Mouse (Mus musculus) lung, embryonic 16.5 days (tissue): ENCODE measurements around the gene Fez1. TPM values are rescaled to one million over a fixed set of nuclear protein-coding genes. Genes with fewer than 3 reads are reported as not detected.
A peak's percentile ranks its signal among the peaks of the same experiment; 100 is the strongest.

ENCODE experiments used
- ATAC-seq: fragments of 200-750 bp; cut with Nextera tagmentation; 2 replicates; pipeline ENCODE4 v1.8.0; 2017; ENCODE audit warnings: low read depth, mild to moderate bottlenecking, moderate library complexity
- H3K27ac ChIP-seq: fragments of 300-500 bp; sonication (generic); 2 replicates; pipeline ENCODE4 v1.5.1; 2014; ENCODE audit warnings: mild to moderate bottlenecking, control low read depth, low read length
- H3K27me3 ChIP-seq: fragments of 300-500 bp; sonication (generic); 2 replicates; pipeline ENCODE4 v1.6.1; 2014; ENCODE audit warnings: low read depth, low read length, mixed read lengths; ENCODE audit not compliant: control insufficient read depth, insufficient read depth
- H3K36me3 ChIP-seq: fragments of 300-500 bp; sonication (generic); 2 replicates; pipeline ENCODE4 v1.6.1; 2014; ENCODE audit warnings: low read length; ENCODE audit not compliant: control insufficient read depth, insufficient read depth
- H3K4me1 ChIP-seq: fragments of 300-500 bp; sonication (generic); replicated peaks from 2 replicates; pipeline ENCODE4 v1.6.1; 2014; ENCODE audit warnings: low read length, mixed read lengths; ENCODE audit not compliant: control insufficient read depth, insufficient read depth
- H3K4me2 ChIP-seq: fragments of 300-500 bp; sonication (generic); 2 replicates; pipeline ENCODE4 v1.6.1; 2014; ENCODE audit warnings: low read depth, low read length, control low read depth
- H3K4me3 ChIP-seq: fragments of 300-500 bp; sonication (generic); 2 replicates; pipeline ENCODE4 v1.5.1; 2014; ENCODE audit warnings: mild to moderate bottlenecking, low read length, control low read depth
- H3K9ac ChIP-seq: fragments of 300-500 bp; sonication (generic); 2 replicates; pipeline ENCODE4 v1.6.1; 2014; ENCODE audit warnings: low read length, control low read depth
- H3K9me3 ChIP-seq: fragments of 300-500 bp; sonication (generic); 2 replicates; pipeline ENCODE4 v1.6.1; 2016; ENCODE audit warnings: low read length; ENCODE audit not compliant: control insufficient read depth
- WGBS: fragments of 180-500 bp; shearing (Covaris S2); extraction: QIAGEN DNeasy Blood & Tissue Kit; methylation state at CpG from one replicate; pipeline ENCODE4 v1.1.7; 2014; 5-methylcytosine and 5-hydroxymethylcytosine counted together
- polyA plus RNA-seq: library from polyadenylated mRNA; unstranded; fragments of >200 nt; fragmentation: Nextera tagmentation; extraction: Ambion mirVana; gene quantifications from 2 replicates; pipeline ENCODE4 v1.2.1, GENCODE M21; 2015

Fez1 gene
- polyA plus RNA-seq, 1 experiment from 2014 or later = 3.5 TPM

- Histone ChIP-seq H3K27me3 (no peaks in the 10 kb centered on the region), H3K27ac (no peak overlapping the region), H3K9ac (no peak overlapping the region), H3K4me1 (no peaks in the 10 kb centered on the region), H3K36me3 (no peaks in the 10 kb centered on the region), H3K9me3 (no peaks in the 10 kb centered on the region), H3K4me2 (no peak overlapping the region), H3K4me3 (no peak overlapping the region)
- 72% methylated on average over 6 of the region's 6 CpGs for WGBS
- no peak for ATAC-seq
Observed at GRCm38 (mm10) chr9:36803386-36803785, 18.3 kb upstream of the Fez1 start.

GRCm38 (mm10) chr9:36803926-36804325 is 17.7 kb upstream of the Fez1 start:
- Histone ChIP-seq H3K9ac (no peak overlapping the region), H3K4me3 (no peak overlapping the region), H3K27ac (no peak overlapping the region), H3K4me2 (no peak overlapping the region), H3K4me1 (no peaks in the 10 kb centered on the region), H3K27me3 (no peaks in the 10 kb centered on the region), H3K36me3 (no peaks in the 10 kb centered on the region), H3K9me3 (no peaks in the 10 kb centered on the region)
- WGBS = 65% methylated on average over 3 of the region's 3 CpGs
- ATAC-seq = no peak

GRCm38 (mm10) chr9:36805256-36805975 is 16.2 kb upstream of the Fez1 start:
- no peak overlapping the region for H3K27ac ChIP-seq
- no peaks in the 10 kb centered on the region for H3K9me3 ChIP-seq
- H3K4me3 ChIP-seq = no peak overlapping the region
- H3K36me3 ChIP-seq = no peaks in the 10 kb centered on the region
- H3K4me2 ChIP-seq = no peak overlapping the region
- 75% methylated on average over 3 of the region's 3 CpGs for WGBS
- H3K27me3 ChIP-seq = no peaks in the 10 kb centered on the region
- no peak overlapping the region for H3K9ac ChIP-seq
- no peak for ATAC-seq
- no peaks in the 10 kb centered on the region for H3K4me1 ChIP-seq

GRCm38 (mm10) chr9:36808126-36808785 is 13.4 kb upstream of the Fez1 start:
- Histone ChIP-seq H3K27me3 (no peaks in the 10 kb centered on the region), H3K4me1 (no peaks in the 10 kb centered on the region), H3K36me3 (no peaks in the 10 kb centered on the region), H3K4me2 (no peak overlapping the region), H3K9me3 (no peaks in the 10 kb centered on the region), H3K27ac (no peak overlapping the region), H3K4me3 (no peak overlapping the region), H3K9ac (no peak overlapping the region)
- no peak for ATAC-seq
- 74% methylated on average over 5 of the region's 5 CpGs for WGBS

- Histone ChIP-seq H3K9me3 (no peaks in the 10 kb centered on the region), H3K27ac (no peak overlapping the region), H3K36me3 (no peaks in the 10 kb centered on the region), H3K27me3 (no peaks in the 10 kb centered on the region), H3K4me3 (no peak overlapping the region), H3K4me1 (no peaks in the 10 kb centered on the region), H3K4me2 (no peak overlapping the region), H3K9ac (no peak overlapping the region)
- 62% methylated on average over 2 of the region's 3 CpGs for WGBS
- ATAC-seq = no peak
Observed at GRCm38 (mm10) chr9:36814486-36814885, 7.2 kb upstream of the Fez1 start.

GRCm38 (mm10) chr9:36818905-36819304 is 2.8 kb upstream of the Fez1 start:
- Histone ChIP-seq H3K4me3 (no peak overlapping the region), H3K9ac (no peak overlapping the region), H3K9me3 (no peaks in the 10 kb centered on the region), H3K27me3 (no peaks in the 10 kb centered on the region), H3K27ac (no peak overlapping the region), H3K4me2 (no peak overlapping the region), H3K4me1 (peaks cover 6% of the 10 kb centered on the region), H3K36me3 (no peaks in the 10 kb centered on the region)
- WGBS = 49% methylated on average over 4 of the region's 4 CpGs
- ATAC-seq = no peak

GRCm38 (mm10) chr9:36820969-36821643 is 558 bp upstream of the Fez1 start:
- Histone ChIP-seq H3K9me3 (no peaks in the 10 kb centered on the region), H3K9ac (0 out of 2 replicates have a peak overlapping the region, but pooled peaks have one; percentile 9), H3K36me3 (no peaks in the 10 kb centered on the region), H3K4me3 (no peak overlapping the region; the same call in 1 of the 2 replicates), H3K4me2 (peak overlapping the region; percentile 31), H3K27me3 (no peaks in the 10 kb centered on the region), H3K27ac (no peak overlapping the region), H3K4me1 (peaks cover 6% of the 10 kb centered on the region)
- ATAC-seq = no peak
- 37% methylated on average over 9 of the region's 9 CpGs for WGBS

- Histone ChIP-seq H3K27me3 (no peaks in the 10 kb centered on the region), H3K36me3 (no peaks in the 10 kb centered on the region), H3K9me3 (no peaks in the 10 kb centered on the region), H3K4me3 (no peak overlapping the region), H3K4me1 (peaks cover 6% of the 10 kb centered on the region), H3K27ac (no peak overlapping the region), H3K4me2 (no peak overlapping the region), H3K9ac (no peak overlapping the region)
- 43% methylated on average over 2 of the region's 2 CpGs for WGBS
- ATAC-seq = no peak
Observed at GRCm38 (mm10) chr9:36822024-36822423, 360 bp downstream of the Fez1 start.

GRCm38 (mm10) chr9:36826612-36827363 is 5.1 kb downstream of the Fez1 start:
- Histone ChIP-seq H3K4me1 (no peaks in the 10 kb centered on the region; the same call in none of the 2 replicates), H3K4me3 (no peak overlapping the region), H3K9me3 (no peaks in the 10 kb centered on the region), H3K9ac (no peak overlapping the region), H3K36me3 (no peaks in the 10 kb centered on the region), H3K4me2 (no peak overlapping the region), H3K27me3 (peaks cover 3% of the 10 kb centered on the region; the same call in 1 of the 2 replicates), H3K27ac (no peak overlapping the region)
- ATAC-seq = no peak
- WGBS = 52% methylated on average over 2 of the region's 2 CpGs
